Mouse (Mus musculus) intestine, postnatal 0 days (tissue): ENCODE measurements around the gene Ngdn. TPM values are rescaled to one million over a fixed set of nuclear protein-coding genes. Genes with fewer than 3 reads are reported as not detected.
"Not testable (repeated sequence)": the region's sequence is repeated elsewhere in the genome, so short reads cannot be mapped to it uniquely, and the experiment has no call there.

Experiments
- ATAC-seq: fragments of 200-750 bp; cut with Nextera tagmentation; 2 replicates; pipeline ENCODE4 v1.8.0; 2017; ENCODE audit warnings: mild to moderate bottlenecking, moderate TSS enrichment, moderate library complexity
- H3K27ac ChIP-seq: fragments of 300-500 bp; sonication (generic); 2 replicates; pipeline ENCODE4 v1.5.1; 2014; ENCODE audit warnings: mild to moderate bottlenecking, low read depth, low read length, moderate library complexity
- H3K27me3 ChIP-seq: fragments of 300-500 bp; sonication (generic); replicated peaks from 2 replicates; pipeline ENCODE4 v1.6.1; 2014; ENCODE audit warnings: low read length, mixed read lengths; ENCODE audit not compliant: control insufficient read depth, insufficient read depth
- H3K36me3 ChIP-seq: fragments of 300-500 bp; sonication (generic); 2 replicates; pipeline ENCODE4 v1.6.1; 2014; ENCODE audit warnings: mild to moderate bottlenecking, moderate library complexity; ENCODE audit not compliant: control insufficient read depth, insufficient read depth
- H3K4me1 ChIP-seq: fragments of 300-500 bp; sonication (generic); replicated peaks from 2 replicates; pipeline ENCODE4 v1.6.1; 2014; ENCODE audit warnings: antibody characterized with exemption, low read length, mixed read lengths; ENCODE audit not compliant: control insufficient read depth, insufficient read depth
- H3K4me2 ChIP-seq: fragments of 300-500 bp; sonication (generic); replicated peaks from 2 replicates; pipeline ENCODE4 v1.6.1; 2014; ENCODE audit warnings: low read depth, mild to moderate bottlenecking, moderate library complexity
- H3K4me3 ChIP-seq: fragments of 300-500 bp; sonication (generic); 2 replicates; pipeline ENCODE4 v1.5.1; 2014; ENCODE audit warnings: low read depth, low read length
- H3K9ac ChIP-seq: fragments of 300-500 bp; sonication (generic); 2 replicates; pipeline ENCODE4 v1.6.1; 2014; ENCODE audit warnings: mild to moderate bottlenecking, low read depth, low read length
- H3K9me3 ChIP-seq: fragments of 300-500 bp; sonication (generic); 2 replicates; pipeline ENCODE4 v1.6.1; 2016; ENCODE audit warnings: mixed run types; ENCODE audit not compliant: control insufficient read depth
- CTCF ChIP-seq: sonication (generic); IDR thresholded peaks from 2 replicates; pipeline ENCODE4 v1.5.1; 2016; ENCODE audit warnings: low read depth, mild to moderate bottlenecking, control low read depth, antibody characterized with exemption, moderate library complexity
- WGBS: fragments of 180-500 bp; shearing (Covaris S2); extraction: QIAGEN DNeasy Blood & Tissue Kit; methylation state at CpG from one replicate; pipeline ENCODE4 v1.1.7; 2014; 5-methylcytosine and 5-hydroxymethylcytosine counted together
- polyA plus RNA-seq: library from polyadenylated mRNA; unstranded; fragments of >200 nt; fragmentation: Nextera tagmentation; extraction: Ambion mirVana; gene quantifications from 2 replicates; pipeline ENCODE4 v1.2.1, GENCODE M21; 2015

The Ngdn gene
- polyA plus RNA-seq, 1 experiment from 2014 or later: 69.4 TPM

DNA sequence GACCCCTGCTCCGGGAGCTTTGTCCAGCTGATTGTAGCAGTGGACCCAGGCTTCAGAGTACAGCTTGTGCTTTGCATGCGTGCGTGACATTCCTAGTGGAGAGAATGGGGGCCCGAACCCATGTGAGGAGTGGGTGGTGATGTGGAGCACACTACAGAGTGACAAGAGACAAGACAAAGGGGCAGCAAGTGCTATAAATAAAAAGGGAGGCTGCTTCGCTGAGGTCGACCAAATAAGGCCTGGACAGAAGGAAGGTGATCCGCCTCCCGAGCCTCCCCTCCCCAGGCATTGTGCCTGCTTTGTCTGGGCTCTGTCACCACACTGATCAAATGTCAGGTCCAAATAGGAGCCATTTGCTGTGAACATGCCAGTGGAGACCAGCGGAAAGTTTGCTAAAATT, 18.5 kb upstream of the Ngdn start:
- Histone ChIP-seq H3K36me3 (no peaks in the 10 kb centered on the region), H3K4me1 (no peaks in the 10 kb centered on the region), H3K27ac (no peak overlapping the region), H3K9ac (no peak overlapping the region), H3K27me3 (no peaks in the 10 kb centered on the region), H3K4me2 (no peak overlapping the region), H3K4me3 (no peak overlapping the region), H3K9me3 (no peaks in the 10 kb centered on the region)
- 65% methylated on average over 9 of the region's 9 CpGs for WGBS
- no peak for TF ChIP-seq CTCF
- no peak for ATAC-seq

DNA sequence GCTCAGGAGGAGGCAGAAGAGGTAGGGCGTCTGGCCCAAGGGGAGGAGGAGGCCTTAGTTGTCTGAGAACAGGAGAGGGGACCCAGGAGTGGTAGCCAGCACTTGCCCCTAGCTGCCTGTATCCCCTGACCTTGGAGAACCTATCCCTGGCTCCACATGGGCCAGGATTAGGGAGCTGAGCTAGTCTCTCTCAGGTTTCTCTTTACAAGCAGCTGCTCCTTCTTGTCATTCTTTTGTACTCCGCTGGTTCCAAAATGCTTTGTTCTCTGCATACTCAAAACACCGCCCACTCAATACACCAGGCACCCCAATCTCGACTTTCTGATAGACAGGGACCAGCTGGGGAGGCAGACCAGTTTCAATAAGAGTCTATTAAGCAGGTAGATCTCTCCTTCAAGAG, 18.0 kb upstream of the Ngdn start:
- Histone ChIP-seq H3K27ac (no peak overlapping the region), H3K4me3 (no peak overlapping the region), H3K9me3 (no peaks in the 10 kb centered on the region), H3K36me3 (no peaks in the 10 kb centered on the region), H3K27me3 (no peaks in the 10 kb centered on the region), H3K4me2 (no peak overlapping the region), H3K4me1 (no peaks in the 10 kb centered on the region), H3K9ac (no peak overlapping the region)
- 67% methylated on average over 4 of the region's 4 CpGs for WGBS
- no peak for TF ChIP-seq CTCF
- no peak for ATAC-seq

DNA sequence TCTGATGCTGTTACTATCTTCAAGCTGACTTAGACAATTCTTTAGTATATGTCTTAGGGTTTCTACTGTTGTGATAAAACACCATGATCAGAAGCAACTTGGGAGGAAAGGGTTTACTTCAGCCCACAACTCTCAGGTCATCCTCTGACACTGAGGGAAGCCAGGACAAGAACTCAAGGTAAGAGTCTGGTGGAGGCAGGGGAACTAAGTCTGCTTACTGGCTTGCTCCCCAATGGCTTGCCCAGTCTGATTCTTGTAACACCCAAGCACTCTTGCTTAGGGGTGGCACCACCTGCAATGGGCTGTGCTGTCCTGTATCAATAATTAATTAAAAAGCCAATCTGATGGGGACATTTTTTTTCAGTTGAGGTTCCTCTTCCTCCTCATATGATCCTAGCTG, 16.6 kb upstream of the Ngdn start:
- no peaks in the 10 kb centered on the region for H3K27me3 ChIP-seq
- H3K9ac ChIP-seq: no peak overlapping the region
- no peak for ATAC-seq
- H3K36me3 ChIP-seq: no peaks in the 10 kb centered on the region
- no peaks in the 10 kb centered on the region for H3K9me3 ChIP-seq
- TF ChIP-seq CTCF: no peak
- H3K27ac ChIP-seq: no peak overlapping the region
- H3K4me1 ChIP-seq: no peaks in the 10 kb centered on the region
- no peak overlapping the region for H3K4me2 ChIP-seq
- H3K4me3 ChIP-seq: no peak overlapping the region

DNA sequence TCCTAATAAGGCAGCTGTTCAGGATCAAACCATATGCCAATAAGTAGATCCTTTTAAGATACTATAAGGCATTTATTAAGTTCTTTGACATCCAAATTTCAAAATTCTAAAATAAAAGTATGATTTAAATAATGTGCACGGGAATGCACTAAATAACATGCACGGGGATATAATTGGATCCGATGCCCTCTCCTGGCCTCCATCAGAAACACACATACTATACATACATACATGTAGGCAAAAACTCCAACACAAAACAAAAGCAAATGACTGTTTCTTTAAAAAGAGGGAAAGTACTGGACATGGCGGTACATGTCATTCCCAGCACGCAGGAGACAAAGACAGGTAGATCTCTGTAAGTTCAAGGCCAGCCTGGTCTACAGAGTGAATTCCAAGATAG, 15.4 kb upstream of the Ngdn start:
- not testable (repeated sequence) for H3K4me2 ChIP-seq, H3K4me1 ChIP-seq, H3K9ac ChIP-seq, ATAC-seq, H3K27me3 ChIP-seq, H3K9me3 ChIP-seq, H3K27ac ChIP-seq, H3K36me3 ChIP-seq, H3K4me3 ChIP-seq
- 76% methylated on average over 5 of the region's 5 CpGs for WGBS
- peak; percentile 40; the same call in 1 of the 2 replicates for TF ChIP-seq CTCF

- Histone ChIP-seq H3K4me1 (0 out of 2 replicates have a peak, but pooled peaks cover 3% of the 10 kb centered on the region), H3K4me2 (no peak overlapping the region), H3K9ac (no peak overlapping the region), H3K36me3 (no peaks in the 10 kb centered on the region), H3K9me3 (no peaks in the 10 kb centered on the region), H3K27me3 (no peaks in the 10 kb centered on the region), H3K4me3 (no peak overlapping the region), H3K27ac (no peak overlapping the region)
- ATAC-seq: no peak
- no peak for TF ChIP-seq CTCF
- 82% methylated on average over 6 of the region's 6 CpGs for whole genome bisulfite sequencing
These were observed 14.4 kb upstream of the Ngdn start for GRCm38 (mm10) chr14:55000814-55001213.

- Histone ChIP-seq H3K4me2 (no peak overlapping the region), H3K4me1 (0 out of 2 replicates have a peak, but pooled peaks cover 3% of the 10 kb centered on the region), H3K9ac (no peak overlapping the region), H3K9me3 (no peaks in the 10 kb centered on the region), H3K27me3 (no peaks in the 10 kb centered on the region), H3K4me3 (no peak overlapping the region), H3K27ac (no peak overlapping the region), H3K36me3 (no peaks in the 10 kb centered on the region)
- no peak for TF ChIP-seq CTCF
- 94% methylated on average over 2 of the region's 2 CpGs for WGBS
- no peak for ATAC-seq
These were observed 13.8 kb upstream of the Ngdn start for GRCm38 (mm10) chr14:55001446-55001845.
